Mouse (Mus musculus) ES-E14 (cell line): ENCODE results near the gene Epb41l2.

ENCODE experiments used
- HCFC1 ChIP-seq: IDR thresholded peaks from 2 replicates; pipeline ENCODE4 v1.6.1; 2012; ENCODE audit warnings: low read length, inconsistent platforms, borderline replicate concordance; ENCODE audit not compliant: insufficient read depth
- ZC3H11A ChIP-seq: IDR thresholded peaks from 2 replicates; pipeline ENCODE4 v1.6.1; 2012; ENCODE audit warnings: low read depth, mild to moderate bottlenecking, inconsistent platforms, low read length, borderline replicate concordance
- ZNF384 ChIP-seq: IDR thresholded peaks from 2 replicates; pipeline ENCODE4 v1.6.1; 2012; ENCODE audit warnings: low read depth, low read length, inconsistent platforms

- TF ChIP-seq HCFC1: no peak
- no peak for TF ChIP-seq ZNF384
- no peak for TF ChIP-seq ZC3H11A
Measured at GRCm38 (mm10) chr10:25552936-25553335, 193.3 kb downstream of the Epb41l2 start.
